Mouse (Mus musculus): ENCODE results near the gene Olfr905.

DNA sequence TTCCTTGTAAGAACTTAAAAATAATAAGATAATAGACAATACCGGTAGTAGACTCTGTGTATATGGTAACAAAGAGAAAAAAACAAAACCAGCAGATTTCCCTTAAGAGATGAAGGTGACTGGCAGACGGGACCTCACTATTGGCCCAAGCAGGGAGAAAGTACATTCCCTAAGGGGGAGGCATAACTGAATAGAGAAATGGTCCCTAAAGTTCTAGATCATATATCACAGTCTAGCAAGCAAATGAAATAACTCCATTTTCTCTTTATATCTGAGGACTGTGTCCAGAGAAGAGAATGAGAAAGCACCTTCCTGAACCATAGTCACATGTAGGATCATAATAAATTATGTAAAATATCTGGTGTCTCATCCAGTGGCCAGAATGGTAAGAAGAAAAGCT lies 24.6 kb downstream of the Olfr905 start, which contains the start of gene Olfr907:
- TF ChIP-seq CTCF (IDR thresholded peaks at IDR 0.05; ENCODE audit: insufficient read depth, low read length) (no peak), POLR2A (IDR thresholded peaks at IDR 0.05; ENCODE audit: borderline replicate concordance, extremely low read depth, low read depth, low read length) (no peak)

All from lung, adult 2 months (tissue).